Mouse (Mus musculus) adrenal gland, postnatal 4 days (tissue): ENCODE measurements around the gene Vwa8. TPM values are rescaled to one million over a fixed set of nuclear protein-coding genes. Genes with fewer than 3 reads are reported as not detected.

Experiments
- DNase-seq, 2 experiments: peaks; one replicate each; pipeline ENCODE4 v3.0.0; 2021 to 2022; ENCODE audit warnings: low spot score in 2 of 2, mixed read lengths in 2 of 2
- long read RNA-seq, 2 experiments: library from polyadenylated mRNA; stranded (forward); transcript quantifications; one replicate each; pipeline ENCODE4 v2.0.0; 2021
- total RNA-seq, 2 experiments: library from RNA; stranded (reverse); gene quantifications; 2 replicates each; pipeline ENCODE4 v1.2.3; 2021

Vwa8 gene
- total RNA-seq, result 100 to 1,000 TPM; 109 to 116 TPM
- long read RNA-seq, experiment 1, full-length matches to known transcripts, result 13 of 20 reads
- long read RNA-seq, experiment 1, partial matches to known transcripts, result 7 of 20 reads
- long read RNA-seq, experiment 1, other reads (novel, unspliced or antisense), result 0 of 20 reads
- long read RNA-seq, experiment 2, full-length matches to known transcripts, result 31 of 61 reads
- long read RNA-seq, experiment 2, partial matches to known transcripts, result 21 of 61 reads
- long read RNA-seq, experiment 2, other reads (novel, unspliced or antisense), result 9 of 61 reads

DNA sequence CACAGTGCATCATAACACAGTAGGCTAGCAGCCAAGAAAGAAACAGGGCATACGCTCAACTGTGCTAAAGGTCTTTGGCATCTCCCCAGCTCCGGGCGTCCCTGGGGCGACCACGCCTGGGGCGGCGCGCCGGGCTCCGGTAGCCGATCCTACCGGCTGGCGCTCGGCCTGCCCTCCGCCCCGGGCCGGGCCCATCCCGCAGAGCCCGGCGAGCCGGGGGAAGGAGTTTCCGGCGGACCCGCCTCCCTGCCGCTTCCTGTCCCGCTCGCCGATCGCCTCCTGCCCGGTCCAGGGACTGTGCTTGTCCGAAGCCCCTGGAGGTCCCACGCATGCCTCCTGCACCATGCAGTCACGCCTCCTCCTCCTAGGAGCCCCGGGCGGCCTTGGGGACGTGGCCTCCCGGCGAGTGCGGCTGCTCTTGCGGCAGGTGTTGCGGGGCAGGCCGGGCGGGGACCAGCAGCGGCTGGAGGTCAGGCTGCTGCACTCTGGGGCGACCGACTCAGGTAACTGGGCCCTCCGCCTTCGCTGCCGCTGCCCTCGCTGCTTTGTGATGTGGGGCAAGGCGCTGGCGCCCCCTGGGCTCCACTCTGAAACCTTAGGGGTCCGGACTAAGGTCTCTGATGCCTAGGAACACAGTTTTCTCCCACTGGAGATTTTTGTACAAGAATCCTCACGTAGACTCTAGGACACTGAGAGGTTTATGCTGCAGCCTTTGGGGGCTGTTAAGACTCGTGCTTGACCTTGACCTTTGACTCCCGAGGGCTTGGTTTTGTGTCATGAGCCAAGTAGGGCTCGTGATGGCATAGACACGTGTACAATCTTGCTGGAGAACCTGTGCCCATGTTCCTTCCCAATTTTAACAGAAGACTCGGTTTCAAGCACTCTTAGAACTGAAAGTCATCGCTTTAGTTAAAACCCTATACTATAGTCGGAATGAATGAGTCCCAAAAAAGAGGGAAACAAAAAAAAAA, at the start of gene Vwa8:
Gene Vwa8, plus strand, starts transcription at position 112 of the 971 bp plus-strand sequence.
- DNase-seq, result peak; percentile 79 to 80

GRCm38 (mm10) chr14:78802378-78802777, 46.5 kb upstream of the Vwa8 start:
- no peak for DNase-seq

DNA sequence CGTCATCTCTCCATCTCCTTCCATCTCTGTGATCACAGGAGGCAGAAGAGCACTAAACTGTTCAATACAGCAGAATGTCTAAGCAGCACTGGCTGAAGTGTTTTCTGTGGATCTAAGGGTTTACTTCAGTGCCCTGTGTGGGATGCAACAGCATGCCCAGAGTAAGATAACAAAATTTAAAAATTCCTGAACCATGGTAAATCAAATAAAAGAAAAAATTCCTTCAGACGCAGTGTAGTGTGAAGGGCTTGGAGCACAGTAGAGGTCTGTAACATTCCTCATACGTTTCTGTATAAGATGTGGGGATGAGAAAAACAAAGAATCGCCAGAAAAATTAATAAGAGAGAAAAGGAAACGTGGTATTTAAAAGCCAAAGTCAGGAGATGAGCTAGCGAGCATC, 44.9 kb upstream of the Vwa8 start:
- DNase-seq, result no peak

- DNase-seq, result no peak
These were observed 36.0 kb upstream of the Vwa8 start for GRCm38 (mm10) chr14:78812896-78813295.

DNA sequence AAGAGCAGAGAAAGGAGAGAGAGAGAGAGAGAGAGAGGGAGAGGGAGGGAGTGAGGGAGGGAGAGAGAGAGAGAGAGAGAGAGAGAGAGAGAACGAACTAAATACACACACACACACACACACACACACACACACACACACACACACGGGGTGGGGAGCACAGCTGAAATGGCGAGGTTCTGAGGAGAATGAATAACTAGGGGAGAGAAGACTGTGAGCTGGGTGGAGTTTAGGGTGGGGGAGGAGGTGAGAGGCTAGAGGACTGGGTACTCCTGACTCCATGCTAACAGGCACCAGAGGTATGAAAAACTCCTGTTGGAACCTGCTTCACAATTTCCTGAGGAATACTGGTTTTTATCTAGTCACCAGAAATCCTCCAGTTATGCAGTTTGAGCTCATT, 32.4 kb upstream of the Vwa8 start:
- DNase-seq, result no peak

GRCm38 (mm10) chr14:78817651-78818050, 31.2 kb upstream of the Vwa8 start:
- DNase-seq, result no peak

DNA sequence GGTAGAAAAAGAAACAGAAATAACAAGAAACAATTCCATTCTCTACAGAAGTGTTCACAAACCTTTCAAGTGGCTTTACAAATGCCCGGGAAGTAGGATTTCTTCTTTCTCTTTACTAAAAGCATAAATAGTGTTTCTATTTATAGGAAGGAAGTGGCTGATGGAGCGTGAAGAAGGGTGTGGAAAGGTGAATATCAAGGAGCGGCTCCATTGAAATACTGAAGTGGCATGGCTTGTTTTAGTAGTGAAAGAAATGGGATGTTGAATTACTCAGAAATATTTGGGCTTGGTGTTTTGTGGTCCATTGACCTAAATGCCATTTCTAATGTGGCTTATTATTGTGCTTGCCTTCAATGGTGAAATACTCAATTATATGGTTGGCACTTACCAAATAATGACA, 30.4 kb upstream of the Vwa8 start:
- no peak for DNase-seq

DNA sequence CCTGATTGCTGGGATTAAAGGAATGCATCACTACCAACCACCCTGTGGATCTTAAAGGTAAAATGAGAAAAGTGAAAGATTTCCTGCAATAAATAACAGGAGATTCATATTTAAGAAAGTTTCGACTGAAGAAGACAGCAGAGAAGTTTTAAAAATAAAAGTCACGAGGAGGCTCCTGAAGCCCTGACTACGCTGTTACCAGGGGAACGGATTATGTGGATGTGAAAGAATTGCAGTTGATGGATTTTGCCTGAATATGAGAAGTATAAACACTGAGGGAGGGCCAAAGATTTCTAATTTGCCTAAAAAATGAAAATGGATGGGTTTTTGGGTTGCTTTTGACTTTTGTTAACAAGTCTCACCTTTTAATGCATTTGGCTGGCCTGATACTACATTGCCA, 24.8 kb upstream of the Vwa8 start:
- DNase-seq, result no peak

GRCm38 (mm10) chr14:78824507-78824906, 24.3 kb upstream of the Vwa8 start:
- no peak for DNase-seq

DNA sequence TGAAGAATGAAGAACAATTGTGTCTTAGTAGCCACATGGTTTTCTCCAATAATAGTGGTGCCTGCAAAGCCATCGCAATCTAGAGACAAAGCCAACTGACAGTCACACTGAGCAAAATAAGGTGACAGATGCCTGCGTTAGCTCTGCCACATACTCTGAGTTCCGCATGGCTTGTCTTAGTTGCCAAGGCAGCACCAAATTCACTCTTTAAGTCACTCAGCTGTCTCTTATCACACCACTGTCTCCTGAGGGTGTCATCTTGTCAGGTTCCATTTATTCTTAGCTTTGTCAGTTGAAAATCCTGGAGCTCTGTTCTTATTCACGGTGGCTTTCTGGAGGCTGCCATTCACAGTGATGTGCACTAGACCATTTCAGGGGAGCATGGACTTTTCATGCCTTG, 17.7 kb upstream of the Vwa8 start:
- DNase-seq, result no peak

DNA sequence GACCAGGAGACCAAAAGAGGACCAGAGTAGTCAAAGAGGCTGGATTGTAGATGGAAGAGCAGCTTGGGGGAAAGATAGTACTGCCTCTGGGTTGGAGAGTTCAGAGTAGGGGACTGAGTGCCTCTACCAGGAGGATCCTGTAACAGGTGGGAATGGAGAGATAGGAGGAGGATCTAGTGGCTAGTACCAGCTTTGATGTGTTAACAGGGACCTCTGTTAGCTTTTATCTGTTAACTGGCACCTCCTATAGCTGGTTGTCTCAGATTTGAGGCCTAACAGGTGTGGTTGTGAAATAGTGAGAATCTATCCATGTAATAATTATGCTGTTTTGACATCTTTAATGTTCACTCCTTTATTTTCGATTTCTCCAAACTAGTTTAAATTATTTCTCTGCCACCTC, 904 bp upstream of the Vwa8 start:
- no peak for DNase-seq

- DNase-seq, result no peak
These were observed 375 bp upstream of the Vwa8 start for GRCm38 (mm10) chr14:78848477-78848876.

GRCm38 (mm10) chr14:78849961-78850578, 1.2 kb downstream of the Vwa8 start:
- no peak for DNase-seq

DNA sequence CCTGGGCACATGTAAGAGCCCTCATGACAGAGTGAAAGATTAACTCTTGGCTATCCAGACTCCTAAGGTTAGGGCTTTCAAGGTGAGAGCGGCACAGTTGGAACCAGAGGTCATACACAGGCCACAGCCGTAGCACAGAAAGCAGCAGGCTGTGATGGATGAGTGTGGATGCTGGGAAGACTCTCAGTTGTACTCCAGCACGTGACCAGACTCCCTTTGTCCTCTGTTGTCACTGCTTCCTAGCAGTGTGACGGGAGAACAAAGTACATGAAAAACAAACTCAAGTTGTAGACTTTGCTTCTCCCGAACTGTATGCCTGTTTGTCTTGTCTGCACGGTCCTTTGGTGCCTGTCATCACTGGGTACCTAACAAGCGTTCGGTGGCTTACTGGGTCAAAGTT, 1.8 kb downstream of the Vwa8 start:
- no peak for DNase-seq

- no peak for DNase-seq
These were observed 2.5 kb downstream of the Vwa8 start for GRCm38 (mm10) chr14:78851366-78851765.

- DNase-seq, result no peak
These were observed 3.8 kb downstream of the Vwa8 start for GRCm38 (mm10) chr14:78852401-78853246.

GRCm38 (mm10) chr14:78861156-78861555, 12.3 kb downstream of the Vwa8 start:
- no peak for DNase-seq

GRCm38 (mm10) chr14:78870036-78870435, 21.2 kb downstream of the Vwa8 start:
- DNase-seq, result no peak

- DNase-seq, result no peak
These were observed 28.3 kb downstream of the Vwa8 start for GRCm38 (mm10) chr14:78877176-78877575.

DNA sequence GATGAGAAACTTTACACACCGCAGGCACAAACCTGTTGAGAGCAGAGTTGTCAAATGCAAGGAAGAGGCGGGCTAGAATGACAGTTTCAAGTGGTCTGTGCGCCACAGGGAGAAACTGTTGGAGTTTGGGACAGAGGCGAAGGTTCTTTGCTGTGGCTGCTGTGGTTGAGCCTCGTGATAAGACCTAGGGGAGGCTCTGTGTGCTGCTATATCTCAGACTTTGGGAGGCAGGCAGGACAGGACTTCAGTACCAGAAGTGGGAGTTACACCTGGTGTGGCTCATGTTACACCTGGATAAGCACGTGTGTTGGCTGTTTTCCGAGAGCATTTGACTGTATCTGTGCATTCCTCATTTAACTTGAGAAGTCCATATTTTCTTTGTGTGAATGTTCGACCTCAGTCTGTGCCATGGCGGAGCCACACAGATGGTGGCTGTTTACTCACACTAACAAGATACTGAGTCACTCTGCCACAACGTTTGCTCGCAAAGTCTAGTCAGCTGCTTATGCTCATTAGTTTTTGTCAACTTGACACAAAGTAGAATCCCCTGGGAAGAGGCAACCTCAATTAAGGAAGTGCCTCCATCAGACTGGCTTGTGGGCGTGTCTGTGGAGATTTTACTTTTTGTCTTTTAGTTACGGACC, 29.7 kb downstream of the Vwa8 start:
- DNase-seq, result no peak
